Mouse (Mus musculus): Measurements from ENCODE around the gene Pdcd11. TPM values are rescaled to one million over a fixed set of nuclear protein-coding genes. Genes with fewer than 3 reads are reported as not detected.

Gene Pdcd11
- polyA plus RNA-seq, 1 experiment from 2014 or later: 3.5 TPM

GRCm38 (mm10) chr19:47067096-47067882 is 23.3 kb upstream of the Pdcd11 start, which contains the start of gene Taf5:
Gene Taf5 (plus strand): TSS chr19:47067746.
- WGBS (ENCODE audit: insufficient replicate concordance): 8% methylated on average over 49 of the region's 49 CpGs
- peak within 1 kb of the TSS; percentile 99 for H3K4me3 ChIP-seq (replicated peaks)
- no peaks in the 10 kb centered on the region for H3K27me3 ChIP-seq
- H3K9me3 ChIP-seq (replicated peaks): no peaks in the 10 kb centered on the region
- peak within 1 kb of the TSS; percentile 99 for H3K9ac ChIP-seq
- peak within 1 kb of the TSS; percentile 97 for H3K27ac ChIP-seq (replicated peaks)
- H3K4me2 ChIP-seq: peak within 1 kb of the TSS; percentile 83
- peak; percentile 59 for ATAC-seq (ENCODE audit: insufficient read depth)
- H3K4me1 ChIP-seq (replicated peaks): peaks cover 24% of the 10 kb centered on the region
- peaks cover 18% of the 10 kb centered on the region for H3K36me3 ChIP-seq (replicated peaks)

GRCm38 (mm10) chr19:47067924-47068611 is 22.5 kb upstream of the Pdcd11 start:
- peak overlapping the region; percentile 99 for H3K9ac ChIP-seq
- no peaks in the 10 kb centered on the region for H3K27me3 ChIP-seq
- ATAC-seq (ENCODE audit: insufficient read depth): peak; percentile 93
- peak overlapping the region; percentile 97 for H3K27ac ChIP-seq (replicated peaks)
- no peaks in the 10 kb centered on the region for H3K9me3 ChIP-seq (replicated peaks)
- peak overlapping the region; percentile 83 for H3K4me2 ChIP-seq
- H3K4me3 ChIP-seq (replicated peaks): peak overlapping the region; percentile 99
- peaks cover 25% of the 10 kb centered on the region for H3K36me3 ChIP-seq (replicated peaks)
- peaks cover 24% of the 10 kb centered on the region for H3K4me1 ChIP-seq (replicated peaks)
- WGBS (ENCODE audit: insufficient replicate concordance): under 1% methylated on average over 72 of the region's 72 CpGs

GRCm38 (mm10) chr19:47088226-47088625 is 2.3 kb upstream of the Pdcd11 start:
- Histone ChIP-seq H3K36me3 (replicated peaks) (peaks cover 41% of the 10 kb centered on the region), H3K4me3 (replicated peaks) (no peak overlapping the region), H3K4me2 (0 out of 2 replicates have a peak overlapping the region, but pooled peaks have one; percentile 90), H3K27ac (replicated peaks) (no peak overlapping the region), H3K4me1 (replicated peaks) (peaks cover 34% of the 10 kb centered on the region), H3K9me3 (replicated peaks) (no peaks in the 10 kb centered on the region), H3K9ac (no peak overlapping the region), H3K27me3 (no peaks in the 10 kb centered on the region)
- ATAC-seq (ENCODE audit: insufficient read depth): no peak
- WGBS (ENCODE audit: insufficient replicate concordance): 78% methylated on average over 3 of the region's 3 CpGs

DNA sequence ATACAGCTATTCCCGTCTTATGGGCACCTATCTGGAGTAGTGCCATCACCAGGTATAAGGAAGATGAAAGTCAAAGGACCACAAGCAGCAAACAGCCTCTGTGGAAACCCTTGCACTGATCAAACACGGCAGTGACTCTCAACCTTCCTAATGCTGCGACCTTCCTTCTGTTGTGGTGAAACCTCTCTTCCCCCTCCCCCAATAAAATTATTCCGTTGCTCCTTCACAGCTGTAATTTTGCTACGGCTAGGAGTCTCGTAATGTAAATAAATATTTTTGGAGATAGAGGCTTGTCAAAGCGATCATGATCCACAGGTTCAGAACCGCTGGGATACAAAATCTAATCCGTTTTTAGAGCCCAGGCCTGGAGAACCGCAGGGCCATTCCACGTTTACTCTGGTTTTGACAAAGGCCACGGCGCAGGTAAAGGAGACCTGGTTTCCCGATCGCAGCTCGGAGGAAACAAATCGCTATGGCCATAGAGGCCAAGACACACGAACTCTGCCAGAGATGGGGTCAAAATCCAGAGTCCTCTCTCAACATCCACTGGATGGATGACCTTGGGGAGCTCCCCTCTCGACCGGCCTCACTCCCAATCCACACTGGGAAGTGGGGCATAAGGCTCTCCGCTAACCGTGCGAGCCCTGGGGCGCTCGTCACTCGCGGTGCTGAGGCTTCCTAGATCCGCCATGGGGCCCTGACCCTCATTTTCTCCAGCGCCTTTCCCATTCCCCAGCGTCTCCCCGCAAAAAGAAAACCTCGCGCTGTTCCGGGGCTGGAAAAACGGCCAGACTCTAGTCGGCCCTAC is 646 bp upstream of the Pdcd11 start:
- WGBS (ENCODE audit: insufficient replicate concordance): under 1% methylated on average over 36 of the region's 36 CpGs
- Histone ChIP-seq H3K36me3 (replicated peaks) (peaks cover 37% of the 10 kb centered on the region), H3K9ac (peak overlapping the region; percentile 97), H3K4me3 (replicated peaks) (peak overlapping the region; percentile 91), H3K27ac (replicated peaks) (peak overlapping the region; percentile 79), H3K4me1 (replicated peaks) (peaks cover 34% of the 10 kb centered on the region), H3K27me3 (no peaks in the 10 kb centered on the region), H3K9me3 (replicated peaks) (no peaks in the 10 kb centered on the region), H3K4me2 (peak overlapping the region; percentile 90)
- peak; percentile 64 for ATAC-seq (ENCODE audit: insufficient read depth)

GRCm38 (mm10) chr19:47101080-47101479 is 10.5 kb downstream of the Pdcd11 start:
- Histone ChIP-seq H3K36me3 (replicated peaks) (peaks cover 99% of the 10 kb centered on the region), H3K4me1 (replicated peaks) (no peaks in the 10 kb centered on the region), H3K4me3 (replicated peaks) (no peak overlapping the region), H3K9ac (no peak overlapping the region), H3K27me3 (no peaks in the 10 kb centered on the region), H3K27ac (replicated peaks) (no peak overlapping the region), H3K9me3 (replicated peaks) (no peaks in the 10 kb centered on the region), H3K4me2 (no peak overlapping the region)
- ATAC-seq (ENCODE audit: insufficient read depth): no peak
- 64% methylated on average over 5 of the region's 5 CpGs for WGBS (ENCODE audit: insufficient replicate concordance)

- no peak for ATAC-seq (ENCODE audit: insufficient read depth)
- 78% methylated on average over 9 of the region's 9 CpGs for WGBS (ENCODE audit: insufficient replicate concordance)
- no peak overlapping the region for H3K4me3 ChIP-seq (replicated peaks)
- H3K9me3 ChIP-seq (replicated peaks): no peaks in the 10 kb centered on the region
- no peak overlapping the region for H3K4me2 ChIP-seq
- peaks cover 99% of the 10 kb centered on the region for H3K36me3 ChIP-seq (replicated peaks)
- no peak overlapping the region for H3K9ac ChIP-seq
- H3K4me1 ChIP-seq (replicated peaks): no peaks in the 10 kb centered on the region
- no peaks in the 10 kb centered on the region for H3K27me3 ChIP-seq
- H3K27ac ChIP-seq (replicated peaks): no peak overlapping the region
Measured at GRCm38 (mm10) chr19:47104641-47105271, 14.2 kb downstream of the Pdcd11 start.

GRCm38 (mm10) chr19:47118634-47119033 is 28.1 kb downstream of the Pdcd11 start:
- Histone ChIP-seq H3K36me3 (replicated peaks) (peaks cover 76% of the 10 kb centered on the region), H3K4me3 (replicated peaks) (no peak overlapping the region), H3K27me3 (no peaks in the 10 kb centered on the region), H3K27ac (replicated peaks) (no peak overlapping the region), H3K4me1 (replicated peaks) (no peaks in the 10 kb centered on the region), H3K9ac (no peak overlapping the region), H3K4me2 (no peak overlapping the region), H3K9me3 (replicated peaks) (no peaks in the 10 kb centered on the region)
- ATAC-seq (ENCODE audit: insufficient read depth): no peak
- 60% methylated on average over 2 of the region's 2 CpGs for WGBS (ENCODE audit: insufficient replicate concordance)

GRCm38 (mm10) chr19:47121054-47121453 is 30.5 kb downstream of the Pdcd11 start:
- H3K9ac ChIP-seq: no peak overlapping the region
- no peak overlapping the region for H3K4me2 ChIP-seq
- H3K36me3 ChIP-seq (replicated peaks): peaks cover 75% of the 10 kb centered on the region
- H3K4me1 ChIP-seq (replicated peaks): no peaks in the 10 kb centered on the region
- H3K27me3 ChIP-seq: no peaks in the 10 kb centered on the region
- 32% methylated on average over 4 of the region's 4 CpGs for WGBS (ENCODE audit: insufficient replicate concordance)
- ATAC-seq (ENCODE audit: insufficient read depth): no peak
- no peaks in the 10 kb centered on the region for H3K9me3 ChIP-seq (replicated peaks)
- no peak overlapping the region for H3K27ac ChIP-seq (replicated peaks)
- H3K4me3 ChIP-seq (replicated peaks): no peak overlapping the region

DNA sequence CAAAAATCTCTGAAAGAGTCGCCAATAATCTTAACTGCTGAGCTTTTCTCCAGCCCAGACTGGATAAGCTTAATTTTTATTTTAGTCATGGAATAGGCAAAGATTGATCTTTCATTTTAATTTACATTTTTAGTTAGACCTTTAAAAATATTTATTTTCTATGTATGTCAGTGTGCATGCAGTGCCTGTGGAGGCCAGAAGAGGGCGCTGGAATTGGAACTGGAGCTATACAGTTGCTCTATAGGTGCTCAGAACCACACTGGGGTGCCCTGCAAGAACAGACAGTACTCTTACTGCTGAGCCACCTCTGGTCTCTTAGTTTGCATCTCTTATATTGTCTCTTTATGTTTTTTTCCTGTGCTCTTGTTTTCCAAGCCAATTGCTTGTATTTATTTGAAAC is 32.2 kb downstream of the Pdcd11 start:
- H3K4me3 ChIP-seq (replicated peaks): no peak overlapping the region
- peaks cover 74% of the 10 kb centered on the region for H3K36me3 ChIP-seq (replicated peaks)
- H3K9ac ChIP-seq: no peak overlapping the region
- no peaks in the 10 kb centered on the region for H3K9me3 ChIP-seq (replicated peaks)
- ATAC-seq (ENCODE audit: insufficient read depth): no peak
- no peaks in the 10 kb centered on the region for H3K27me3 ChIP-seq
- 19% methylated on average over 2 of the region's 2 CpGs for WGBS (ENCODE audit: insufficient replicate concordance)
- no peaks in the 10 kb centered on the region for H3K4me1 ChIP-seq (replicated peaks)
- H3K27ac ChIP-seq (replicated peaks): no peak overlapping the region
- H3K4me2 ChIP-seq: no peak overlapping the region

GRCm38 (mm10) chr19:47128164-47128563 is 37.6 kb downstream of the Pdcd11 start:
- WGBS (ENCODE audit: insufficient replicate concordance): 87% methylated on average over 10 of the region's 10 CpGs
- H3K9me3 ChIP-seq (replicated peaks): no peaks in the 10 kb centered on the region
- H3K4me2 ChIP-seq: no peak overlapping the region
- no peaks in the 10 kb centered on the region; the same call in 1 of the 2 replicates for H3K4me1 ChIP-seq (replicated peaks)
- no peaks in the 10 kb centered on the region for H3K27me3 ChIP-seq
- no peak for ATAC-seq (ENCODE audit: insufficient read depth)
- peaks cover 87% of the 10 kb centered on the region for H3K36me3 ChIP-seq (replicated peaks)
- H3K9ac ChIP-seq: no peak overlapping the region
- H3K4me3 ChIP-seq (replicated peaks): no peak overlapping the region
- H3K27ac ChIP-seq (replicated peaks): no peak overlapping the region
